Mouse (Mus musculus): ENCODE measurements at regions not wholly inside any gene's neighbourhood (a gene's known extent, or its start where the extent isn't known, plus 50 kb on each side); places are given as distances from the start of the nearest gene placed in this dataset.

DNA sequence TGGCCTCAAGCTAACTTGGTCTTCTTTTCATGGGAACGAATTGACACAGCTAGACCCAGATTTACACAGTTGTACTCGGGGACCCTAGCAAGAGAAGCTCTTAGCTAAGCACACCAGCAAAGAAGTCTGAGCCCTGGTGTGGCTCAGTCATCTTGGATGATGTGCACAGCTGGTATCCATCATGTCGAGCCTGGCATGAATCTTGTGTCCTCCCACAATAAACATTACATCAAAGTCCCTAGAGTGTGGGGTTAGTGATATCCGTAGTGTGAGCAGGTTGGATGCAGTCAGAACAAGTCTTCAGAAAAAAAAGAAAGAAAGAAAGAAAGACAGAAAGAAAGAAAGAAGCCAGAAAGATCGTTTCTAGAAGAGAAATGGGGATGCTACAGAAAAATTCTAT is 52.1 kb upstream of the Hmcn1 start:
- no peak for ATAC-seq (replicated peaks; ENCODE audit: low FRiP score, poor library complexity, severe bottlenecking)

DNA sequence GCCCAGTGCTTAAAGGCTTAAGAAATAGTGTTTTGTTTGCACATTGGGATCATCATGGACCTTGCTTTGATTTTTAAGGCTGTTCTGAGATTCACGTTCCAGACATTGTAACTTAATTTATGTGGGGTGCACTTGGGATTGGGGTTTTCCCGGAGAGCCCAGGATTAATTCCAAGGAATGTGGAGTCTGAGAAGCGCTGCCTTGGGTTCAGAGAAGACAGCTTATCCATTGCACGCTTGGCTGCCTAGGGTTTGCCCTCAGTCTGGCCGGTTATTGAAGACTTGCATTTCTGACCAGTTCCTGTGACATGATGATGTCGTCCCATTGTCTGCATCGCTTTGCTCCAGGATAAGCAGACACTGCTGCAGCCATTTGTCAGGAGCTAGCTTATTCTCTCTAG is 53.4 kb upstream of the Hmcn1 start:
- no peak for ATAC-seq (replicated peaks; ENCODE audit: low FRiP score, poor library complexity, severe bottlenecking)

- no peak for ATAC-seq (replicated peaks; ENCODE audit: low FRiP score, poor library complexity, severe bottlenecking)
Measured at GRCm38 (mm10) chr1:151049726-151050506, 56.7 kb upstream of the Hmcn1 start.

DNA sequence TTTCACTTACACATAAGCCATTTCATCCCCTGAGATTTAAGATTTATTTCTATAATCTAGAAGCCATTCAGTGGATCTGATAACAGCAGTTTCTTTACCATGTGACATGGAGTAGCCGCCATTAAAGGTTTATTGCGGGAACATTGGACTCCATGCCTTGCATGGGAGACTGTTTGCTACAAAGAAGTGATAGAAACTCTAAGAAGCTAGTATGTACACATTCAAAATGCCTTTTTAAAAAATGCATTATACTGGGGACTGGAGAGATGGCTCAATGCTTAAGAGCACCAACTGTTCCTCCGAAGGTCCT is 57.2 kb upstream of the Hmcn1 start:
- ATAC-seq (replicated peaks; ENCODE audit: low FRiP score, poor library complexity, severe bottlenecking): no peak

- ATAC-seq (replicated peaks; ENCODE audit: low FRiP score, poor library complexity, severe bottlenecking): no peak
Measured at GRCm38 (mm10) chr1:151053268-151053667, 60.0 kb upstream of the Hmcn1 start.

DNA sequence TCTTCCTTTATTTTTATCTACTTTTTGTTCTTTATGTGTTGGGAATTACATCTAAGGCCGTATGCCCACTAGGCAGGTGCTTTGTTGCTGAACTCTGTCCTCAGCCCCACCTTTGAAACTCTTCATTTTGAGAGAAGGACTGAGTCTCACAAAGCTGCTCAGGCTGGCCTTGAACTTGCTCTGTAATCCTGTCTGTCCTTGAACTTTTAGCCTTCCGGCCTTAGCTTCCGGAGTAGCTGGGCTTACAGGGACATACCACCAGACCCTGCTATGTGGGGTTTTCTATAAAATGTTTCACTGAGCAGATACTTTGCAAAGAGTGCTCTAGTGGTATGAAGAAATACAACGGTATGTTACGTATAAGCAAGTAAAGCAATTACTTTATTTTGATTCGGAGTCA is 62.2 kb upstream of the Hmcn1 start:
- no peak for ATAC-seq (replicated peaks; ENCODE audit: low FRiP score, poor library complexity, severe bottlenecking)

DNA sequence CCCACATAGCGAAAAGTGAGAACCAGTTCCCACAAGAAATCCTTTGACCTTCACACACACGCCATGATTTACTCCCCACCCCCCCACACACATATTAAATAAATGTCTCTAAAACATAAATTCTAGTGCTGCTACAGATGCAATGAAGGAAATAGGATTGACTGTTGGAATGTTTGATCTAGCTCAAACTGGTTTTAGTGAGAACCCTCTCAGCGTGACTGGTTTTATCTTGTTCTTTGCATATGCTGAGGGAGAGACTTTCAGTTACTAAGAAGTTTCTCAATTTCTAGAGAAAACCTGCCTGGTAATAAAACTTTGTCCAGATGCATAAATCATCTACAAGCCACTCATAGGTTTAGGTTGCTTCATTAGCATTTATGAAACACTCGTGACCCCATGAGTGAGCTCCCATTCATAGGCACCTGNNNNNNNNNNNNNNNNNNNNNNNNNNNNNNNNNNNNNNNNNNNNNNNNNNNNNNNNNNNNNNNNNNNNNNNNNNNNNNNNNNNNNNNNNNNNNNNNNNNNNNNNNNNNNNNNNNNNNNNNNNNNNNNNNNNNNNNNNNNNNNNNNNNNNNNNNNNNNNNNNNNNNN is 66.4 kb upstream of the Hmcn1 start:
- no peak for ATAC-seq (replicated peaks; ENCODE audit: low FRiP score, poor library complexity, severe bottlenecking)

DNA sequence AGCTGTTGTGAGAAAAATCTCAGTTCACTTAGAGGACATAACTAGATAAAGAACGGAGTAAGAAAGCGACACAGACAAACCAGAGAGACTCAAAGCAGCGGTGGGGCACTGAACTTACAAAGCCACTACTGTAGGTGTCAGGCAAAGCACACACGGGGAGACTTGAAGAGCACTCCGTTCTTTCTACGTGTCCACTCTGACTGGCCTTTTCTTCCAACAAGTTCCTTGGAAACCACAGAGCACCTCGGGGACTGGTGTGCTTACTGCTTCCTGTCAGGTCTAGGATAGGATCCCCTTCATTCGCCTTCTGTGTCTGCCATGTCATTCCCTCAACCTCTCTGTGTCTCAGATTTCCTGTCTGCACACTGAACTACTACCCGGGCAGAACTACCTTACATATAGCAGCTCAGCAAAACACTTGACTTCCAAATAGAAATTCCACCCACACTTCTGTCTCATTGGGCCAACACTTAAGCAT is 71.9 kb upstream of the Hmcn1 start:
- ATAC-seq (replicated peaks; ENCODE audit: low FRiP score, poor library complexity, severe bottlenecking): no peak

DNA sequence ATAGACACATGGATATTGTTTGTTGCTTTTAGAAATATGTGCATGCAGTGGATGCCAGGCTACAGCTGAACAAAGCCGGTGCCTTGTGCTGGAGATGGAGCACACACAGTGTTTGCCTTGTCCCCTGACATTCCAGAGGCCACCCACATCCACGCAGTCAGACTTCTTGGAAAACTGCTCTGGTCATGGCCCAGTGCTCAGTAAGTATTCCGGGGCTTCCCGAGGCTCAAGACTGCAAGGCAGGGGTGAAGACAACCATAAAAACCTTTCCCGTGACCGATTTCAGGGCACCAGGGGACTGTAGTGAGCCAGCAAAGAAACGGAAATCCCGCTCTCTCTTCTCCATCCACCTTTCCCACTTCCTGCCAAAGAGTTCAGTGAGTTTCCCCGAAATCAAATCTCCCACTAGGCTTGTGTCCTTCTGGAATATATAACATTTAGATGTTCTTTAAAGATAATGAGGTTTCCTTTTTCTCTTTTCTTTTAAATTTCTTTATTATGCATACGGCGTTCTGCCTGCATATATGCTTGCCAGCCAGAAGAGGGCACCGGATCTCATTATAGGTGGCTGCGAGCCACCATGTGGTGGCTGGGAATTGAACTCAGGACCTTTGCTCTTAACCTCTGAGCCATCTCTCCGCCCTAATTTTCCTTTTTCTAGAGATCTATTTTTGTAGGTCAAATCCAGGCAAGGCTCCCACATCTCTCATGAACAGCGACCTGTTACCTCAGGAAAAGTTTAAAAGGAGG is 73.3 kb upstream of the Hmcn1 start:
- no peak for ATAC-seq (replicated peaks; ENCODE audit: low FRiP score, poor library complexity, severe bottlenecking)

- no peak for ATAC-seq (replicated peaks; ENCODE audit: low FRiP score, poor library complexity, severe bottlenecking)
Measured at GRCm38 (mm10) chr1:151074508-151075314, 81.5 kb upstream of the Hmcn1 start.

GRCm38 (mm10) chr1:151075541-151075940 is 82.3 kb upstream of the Hmcn1 start:
- ATAC-seq (replicated peaks; ENCODE audit: low FRiP score, poor library complexity, severe bottlenecking): no peak

GRCm38 (mm10) chr1:151078909-151079522 is 85.8 kb upstream of the Hmcn1 start:
- ATAC-seq (replicated peaks; ENCODE audit: low FRiP score, poor library complexity, severe bottlenecking): peak; percentile 82

DNA sequence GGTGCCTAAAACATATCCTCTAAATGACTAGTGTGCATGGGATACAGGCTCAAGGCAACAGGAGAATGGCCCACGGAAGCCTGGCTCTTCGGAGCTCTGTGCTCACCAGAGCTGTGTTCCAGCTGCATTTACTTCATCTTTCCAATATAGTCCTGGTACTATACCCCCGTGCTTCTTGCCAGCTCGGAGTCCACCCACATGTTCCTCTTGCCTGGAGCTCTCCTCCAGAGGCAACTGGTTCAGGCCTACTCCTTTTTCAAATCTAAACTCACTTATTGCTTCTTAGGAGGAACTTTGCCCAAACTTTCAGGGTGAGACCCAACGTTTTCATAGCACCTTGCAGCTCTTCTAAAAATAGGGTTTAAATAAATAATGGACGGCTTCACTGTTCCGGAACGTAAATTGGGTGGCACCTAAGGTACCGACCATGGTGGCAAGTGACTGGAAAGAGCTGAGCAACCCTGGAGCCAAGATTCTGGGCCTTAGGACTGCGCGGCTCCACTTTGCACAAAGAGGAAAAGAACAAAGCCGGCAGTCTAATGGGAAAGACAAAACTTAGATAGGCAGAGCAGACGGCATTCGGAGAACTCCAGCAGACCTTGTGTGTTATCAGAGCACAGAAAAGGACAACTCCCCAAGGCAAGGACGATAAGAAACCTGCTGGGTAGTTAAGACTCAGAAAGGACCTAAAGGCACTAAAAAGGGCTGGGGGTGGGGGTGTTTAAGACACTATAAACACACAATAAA is 86.6 kb upstream of the Hmcn1 start:
- ATAC-seq (replicated peaks; ENCODE audit: low FRiP score, poor library complexity, severe bottlenecking): peak; percentile 84

DNA sequence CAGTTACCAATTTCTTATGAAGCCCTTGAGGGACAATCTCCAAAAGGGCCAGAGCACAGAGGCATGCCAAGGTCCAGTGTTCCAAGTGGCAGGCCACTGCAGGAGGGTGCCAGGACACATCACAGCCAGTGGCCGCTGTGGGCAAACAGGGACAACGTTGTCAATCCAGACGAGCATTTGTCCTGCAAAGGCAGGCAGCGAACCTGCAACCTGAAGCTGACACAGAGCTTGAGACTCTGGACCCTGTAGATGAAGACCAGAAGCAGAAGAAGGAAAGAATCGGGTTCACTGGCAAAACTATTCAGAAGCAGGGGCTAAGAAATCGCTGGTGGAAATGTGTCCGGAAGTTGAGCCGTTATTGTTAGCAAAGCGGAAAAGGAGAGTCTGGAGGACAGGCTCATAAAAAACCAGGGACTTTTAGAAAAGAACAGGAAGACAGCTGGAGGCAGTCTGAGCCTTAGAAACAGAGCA is 87.3 kb upstream of the Hmcn1 start:
- ATAC-seq (replicated peaks; ENCODE audit: low FRiP score, poor library complexity, severe bottlenecking): peak; percentile 36

GRCm38 (mm10) chr1:151082510-151083033 is 89.3 kb upstream of the Hmcn1 start:
- no peak for ATAC-seq (replicated peaks; ENCODE audit: low FRiP score, poor library complexity, severe bottlenecking)

- ATAC-seq (replicated peaks; ENCODE audit: low FRiP score, poor library complexity, severe bottlenecking): no peak
Measured at GRCm38 (mm10) chr1:151083806-151084205, 90.6 kb upstream of the Hmcn1 start.

DNA sequence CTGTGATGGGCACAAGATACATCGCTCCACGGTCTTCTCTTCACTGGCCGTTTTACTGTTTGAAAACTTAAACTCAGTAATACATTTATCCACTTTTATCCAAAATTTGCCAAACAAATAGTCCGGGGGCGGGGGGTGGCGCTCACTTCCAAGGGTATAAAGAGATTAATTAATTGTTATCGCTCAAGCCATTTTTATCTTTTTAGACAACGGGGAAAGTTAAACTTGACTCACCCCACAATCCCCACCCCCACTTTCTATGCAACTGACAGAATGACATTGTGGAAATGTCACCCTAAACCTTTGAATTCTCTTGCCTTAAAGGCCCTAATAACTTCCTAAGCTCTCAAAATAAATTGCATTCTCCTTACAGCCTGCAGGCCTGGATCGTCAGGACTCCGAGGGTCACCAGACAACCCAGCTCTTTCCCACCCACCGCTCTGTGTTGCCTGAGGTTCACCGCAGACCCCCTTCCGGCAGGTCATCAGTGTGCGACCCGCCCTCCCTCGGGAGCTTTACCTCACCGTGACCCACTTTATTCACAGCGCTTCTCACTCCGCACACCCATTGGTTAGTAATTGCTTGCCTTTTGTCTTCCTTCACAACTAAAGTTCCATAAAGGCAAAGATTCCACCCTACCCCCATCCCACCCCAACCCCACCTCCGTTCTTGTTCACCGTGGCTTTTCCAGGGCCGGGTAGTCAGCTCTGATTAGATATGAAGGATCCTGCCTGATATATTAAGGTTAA is 93.0 kb upstream of the Hmcn1 start:
- no peak for ATAC-seq (replicated peaks; ENCODE audit: low FRiP score, poor library complexity, severe bottlenecking)

DNA sequence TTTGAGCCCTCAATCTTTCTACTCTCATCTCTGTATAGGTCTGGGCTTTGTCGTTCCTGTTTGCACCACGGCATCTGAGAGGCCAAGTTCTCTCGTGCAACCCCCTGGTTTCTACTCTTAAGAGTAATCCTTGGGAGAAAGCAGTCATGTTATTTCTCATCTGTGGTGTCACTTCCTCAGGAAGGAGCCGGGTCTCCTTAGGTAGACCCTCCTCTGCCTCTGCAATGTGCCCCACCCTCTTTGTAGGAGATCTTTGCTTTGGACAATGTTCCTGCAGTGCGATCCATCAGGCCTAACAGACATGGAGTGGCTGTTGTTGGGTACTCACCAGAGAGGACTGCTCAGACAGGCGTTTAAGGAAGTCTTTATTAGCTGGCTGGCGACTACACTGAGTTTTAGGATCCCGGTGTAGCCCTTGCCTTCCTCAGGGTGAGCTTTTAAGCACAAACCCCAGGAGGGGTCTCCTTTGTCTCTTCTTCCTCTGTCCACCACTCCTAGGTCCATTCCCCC is 94.0 kb upstream of the Hmcn1 start:
- ATAC-seq (replicated peaks; ENCODE audit: low FRiP score, poor library complexity, severe bottlenecking): no peak

All from erythroid progenitor cell, adult 5-6 weeks (primary cell).